Mouse (Mus musculus): ENCODE data around the gene Olfr281. TPM values are rescaled to one million over a fixed set of nuclear protein-coding genes. Genes with fewer than 3 reads are reported as not detected.
A peak's percentile ranks its signal among the peaks of the same experiment; 100 is the strongest.

Gene Olfr281
- total RNA-seq, 2 experiments from 2014 or later = not detected

DNA sequence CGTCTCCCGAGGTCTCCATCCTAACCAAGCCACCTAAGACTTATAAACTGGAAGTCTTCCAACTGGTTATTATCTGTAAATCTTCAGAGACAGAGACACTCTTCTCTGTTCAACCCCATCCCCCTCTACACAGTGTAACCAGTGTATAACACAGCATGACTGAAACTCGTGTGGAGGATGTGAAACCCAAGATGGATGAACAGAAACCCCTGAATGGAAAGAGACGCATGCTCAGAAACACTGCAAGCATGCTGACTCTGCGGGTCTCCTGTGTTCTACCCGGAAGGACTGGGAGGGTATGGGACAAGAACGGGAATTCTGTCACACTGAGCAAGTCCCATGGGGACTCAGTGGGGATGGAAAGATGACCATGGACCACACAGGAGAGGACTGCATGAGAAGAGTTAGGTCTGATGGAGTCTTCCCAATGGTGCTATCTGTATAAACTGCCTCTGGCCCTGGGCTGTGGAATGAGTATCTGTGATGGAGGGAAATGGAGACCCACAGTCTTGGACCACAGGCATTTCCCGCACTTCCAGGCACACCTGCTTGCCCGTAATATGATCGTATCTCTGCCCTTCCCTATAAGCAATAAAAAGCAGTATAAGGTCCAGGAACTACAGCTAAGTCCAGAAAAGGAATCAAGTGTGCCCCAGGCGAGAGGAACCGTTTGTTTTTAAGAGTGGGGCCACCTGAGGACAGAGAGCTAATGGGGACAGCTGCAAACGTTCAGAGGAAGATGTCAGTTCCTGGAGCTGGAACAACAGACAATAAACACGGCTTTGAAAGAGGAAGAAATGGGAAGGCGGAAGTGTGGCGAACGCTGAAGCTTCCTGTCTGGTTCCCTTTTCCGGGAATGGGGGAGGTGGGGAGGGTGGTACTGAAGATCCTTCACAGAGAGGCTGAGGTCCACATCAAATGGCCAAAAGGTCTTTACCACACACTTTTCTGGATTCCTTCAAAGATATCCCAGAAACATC, 31.8 kb downstream of the Olfr281 start:
- no peak for ATAC-seq (replicated peaks; ENCODE audit: low FRiP score, poor library complexity, severe bottlenecking)

DNA sequence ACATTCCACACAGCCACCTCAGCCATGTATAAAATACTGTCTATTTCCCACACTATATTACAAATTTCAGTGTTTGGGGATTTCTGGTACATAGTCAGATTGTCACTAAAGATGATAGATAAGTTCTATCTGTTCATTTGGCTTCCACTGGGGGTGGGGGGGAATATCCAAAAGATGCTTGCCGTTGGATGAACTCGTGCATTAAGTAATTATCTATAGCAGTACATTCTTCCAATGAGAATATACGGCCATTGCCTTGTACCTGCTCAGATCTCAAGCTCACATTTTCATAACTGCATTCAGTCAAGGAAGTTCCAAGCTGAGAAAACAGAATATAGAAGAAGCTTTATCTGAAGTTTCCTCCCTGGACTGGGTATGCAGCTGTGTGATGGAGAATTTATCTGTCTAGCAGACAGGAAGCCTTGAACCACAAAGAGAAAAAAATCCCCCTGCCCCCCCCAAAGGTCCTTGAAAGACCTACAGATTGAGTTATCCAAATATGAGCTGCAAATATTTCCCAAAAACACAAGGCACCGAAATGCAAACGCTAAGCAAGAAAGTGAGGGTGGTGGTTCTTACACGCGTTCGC, 34.1 kb downstream of the Olfr281 start:
- no peak for ATAC-seq (replicated peaks; ENCODE audit: low FRiP score, poor library complexity, severe bottlenecking)

DNA sequence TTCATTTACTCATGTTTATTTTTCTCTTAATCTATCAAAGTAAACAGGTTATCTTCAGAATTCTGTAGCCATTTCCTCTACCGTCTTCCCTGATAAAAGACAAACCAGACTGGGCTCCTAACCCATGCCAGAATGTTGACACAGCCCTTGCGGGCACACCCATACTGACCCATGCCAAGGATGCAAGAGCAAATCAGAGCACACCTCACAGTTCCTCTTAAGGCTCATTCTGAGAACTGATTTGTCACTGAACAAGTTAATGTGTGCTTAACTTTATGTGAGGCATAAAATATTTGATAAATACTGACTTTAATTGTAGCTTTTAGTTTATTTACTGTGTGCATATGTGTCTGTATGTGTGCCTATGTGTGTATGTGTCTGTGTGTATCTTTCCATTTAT, 38.9 kb downstream of the Olfr281 start:
- no peak for ATAC-seq (replicated peaks; ENCODE audit: low FRiP score, poor library complexity, severe bottlenecking)

DNA sequence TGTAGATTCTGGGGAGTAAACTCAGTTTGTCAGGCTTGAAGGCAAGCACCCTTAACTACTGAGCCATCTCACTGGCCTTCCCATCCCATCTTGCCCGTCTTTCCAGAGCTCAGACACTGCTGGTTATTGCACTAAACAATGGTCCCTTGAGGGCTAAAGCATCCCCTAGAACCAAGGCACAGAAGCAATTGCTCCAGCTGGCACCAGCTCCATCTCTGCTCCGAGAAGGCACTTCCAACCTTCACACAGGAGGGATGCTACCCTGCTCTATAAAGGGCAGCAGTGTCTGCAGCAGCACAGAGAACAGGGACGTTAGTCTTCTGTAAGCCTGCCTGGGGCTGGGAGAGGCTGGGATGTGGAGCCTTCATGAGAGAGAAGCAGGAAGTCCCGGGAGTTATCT, 39.7 kb downstream of the Olfr281 start, which contains the start of gene Olfr279:
Olfr279 (plus strand) TSS at position 301 of the 400 bp plus-strand sequence.
- no peak for ATAC-seq (replicated peaks; ENCODE audit: low FRiP score, poor library complexity, severe bottlenecking)

DNA sequence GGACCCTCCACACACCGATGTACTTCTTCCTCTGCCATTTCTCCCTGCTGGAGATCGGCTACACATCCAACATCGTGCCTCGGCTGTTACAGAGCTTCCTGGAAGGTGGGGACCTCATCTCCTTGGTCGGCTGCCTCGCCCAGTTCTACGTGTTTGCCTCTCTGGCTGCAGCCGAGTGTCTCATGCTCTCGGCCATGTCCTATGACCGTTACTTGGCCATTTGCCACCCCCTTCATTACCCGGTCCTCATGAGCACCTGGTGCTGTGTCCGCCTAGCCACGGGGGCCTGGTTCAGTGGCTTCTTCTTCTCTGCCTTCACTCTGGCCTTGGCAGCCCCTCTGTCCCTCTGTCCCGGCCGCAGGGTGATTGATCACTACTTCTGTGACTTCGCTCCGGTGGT, 45.2 kb downstream of the Olfr281 start:
- ATAC-seq (replicated peaks; ENCODE audit: low FRiP score, poor library complexity, severe bottlenecking) = 0 out of 2 replicates have a peak, but pooled peaks have one; percentile 40

DNA sequence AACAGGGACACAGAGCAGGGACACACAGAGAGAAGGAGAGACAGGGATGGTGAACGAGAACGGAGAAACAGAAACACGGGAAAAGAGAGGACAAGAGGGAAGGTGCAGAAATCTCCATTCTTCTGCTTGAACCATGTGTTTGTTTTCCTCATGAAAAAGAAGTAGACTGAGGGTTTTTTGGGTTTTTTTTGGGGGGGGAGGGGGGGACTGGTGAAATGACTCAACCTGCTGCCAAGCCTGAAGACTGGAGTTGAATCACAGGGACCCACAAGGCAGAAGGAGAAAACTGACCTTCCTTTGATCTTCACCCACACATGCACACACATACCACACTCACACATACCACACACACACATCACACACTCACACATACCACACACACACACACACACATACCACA, 50.9 kb downstream of the Olfr281 start:
- no peak for ATAC-seq (replicated peaks; ENCODE audit: low FRiP score, poor library complexity, severe bottlenecking)

DNA sequence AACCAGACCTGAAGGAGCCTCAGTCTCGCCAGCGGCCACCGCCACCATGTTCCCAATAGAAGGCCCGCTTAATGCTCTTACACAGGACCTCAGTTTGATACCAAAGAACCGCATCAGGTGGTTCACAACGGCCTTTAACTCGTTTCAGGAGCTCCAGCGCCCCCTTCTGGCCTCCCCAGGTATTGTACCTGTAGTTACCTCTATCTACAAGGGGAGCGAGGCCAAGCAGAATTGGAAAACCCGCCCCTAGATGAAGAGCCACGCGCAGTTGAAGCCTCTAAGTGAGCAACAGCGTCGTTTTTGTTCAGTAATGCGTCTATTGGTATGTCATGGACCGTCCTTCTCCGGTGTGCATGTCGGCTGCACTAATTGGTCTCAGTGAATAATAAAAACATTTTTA, 52.1 kb downstream of the Olfr281 start:
- ATAC-seq (replicated peaks; ENCODE audit: low FRiP score, poor library complexity, severe bottlenecking) = peak; percentile 58

DNA sequence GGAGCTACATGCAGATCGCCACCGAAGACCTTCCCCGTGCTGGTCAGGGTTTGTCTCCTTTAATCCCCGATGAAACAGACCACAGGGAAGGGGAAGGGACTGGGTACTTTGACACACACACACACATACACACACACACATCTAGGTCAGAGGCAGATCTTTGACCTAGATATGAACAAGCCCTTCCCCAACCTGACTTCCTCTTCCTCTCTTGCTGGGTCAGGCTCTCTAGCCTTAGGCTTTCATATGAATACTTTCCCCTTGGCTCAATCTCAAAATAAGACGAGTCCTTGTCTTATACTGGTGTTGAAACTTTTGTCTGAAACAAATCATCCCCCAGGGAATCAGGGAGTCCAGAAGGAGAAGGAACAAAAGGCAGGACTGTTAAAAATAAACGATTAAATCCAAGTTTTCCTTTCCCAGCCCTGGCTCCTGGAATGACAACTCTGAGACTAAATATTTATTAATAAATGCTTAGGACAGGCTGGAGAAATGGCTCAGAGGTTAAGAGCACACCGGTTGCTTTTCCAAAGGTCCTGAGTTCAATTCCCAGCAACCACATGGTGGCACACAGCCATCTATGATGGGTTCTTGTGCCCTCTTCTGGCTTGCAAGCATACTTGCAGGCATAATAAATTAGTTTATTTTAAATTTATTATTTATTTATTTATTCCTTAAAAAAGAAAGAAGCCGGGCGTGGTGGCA, 54.0 kb downstream of the Olfr281 start:
- ATAC-seq (replicated peaks; ENCODE audit: low FRiP score, poor library complexity, severe bottlenecking) = no peak

DNA sequence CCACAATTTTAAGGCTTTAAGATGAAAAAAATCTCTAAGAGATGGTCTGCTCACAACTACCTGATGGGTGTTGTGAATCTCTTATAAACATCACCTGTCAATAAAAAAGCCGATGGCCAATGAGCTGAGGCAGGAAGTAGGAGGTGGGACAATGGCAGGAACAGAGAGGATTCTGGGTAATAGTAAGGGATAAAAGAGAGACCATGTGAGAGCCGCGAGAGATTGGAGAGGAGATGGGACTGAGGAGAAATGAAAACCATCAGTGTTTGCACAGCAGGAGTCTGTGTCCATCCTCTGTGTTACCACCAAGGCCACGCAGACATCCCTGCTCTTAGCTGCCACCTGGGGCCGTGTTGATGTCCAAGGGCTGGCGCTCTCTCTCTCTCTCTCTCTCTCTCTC, 54.9 kb downstream of the Olfr281 start:
- no peak for ATAC-seq (replicated peaks; ENCODE audit: low FRiP score, poor library complexity, severe bottlenecking)

DNA sequence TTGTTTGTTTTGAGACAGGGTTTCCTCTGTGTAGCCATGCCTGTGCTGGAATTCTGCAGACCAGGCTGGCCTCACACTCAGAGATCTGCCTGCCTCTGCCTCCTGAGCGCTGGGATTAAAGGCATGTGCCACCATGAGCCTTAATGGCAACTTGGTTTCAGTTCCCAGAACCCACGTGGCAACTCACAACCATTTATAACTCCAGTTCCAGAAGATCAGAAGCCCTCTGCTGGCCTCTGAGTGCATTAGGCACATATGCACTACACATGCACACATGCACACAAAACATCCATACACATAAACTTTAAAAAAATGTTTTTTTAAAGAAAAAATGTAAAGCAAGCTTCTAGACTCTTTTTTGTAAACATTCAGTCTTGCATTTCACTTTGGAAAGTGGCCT, 57.0 kb downstream of the Olfr281 start:
- no peak for ATAC-seq (replicated peaks; ENCODE audit: low FRiP score, poor library complexity, severe bottlenecking)

Other genes starting within 250 kb of the Olfr281 start
- not detected in 2 replicates for gene Gm44579, start 231.6 kb upstream of the Olfr281 start, total RNA-seq (2015; ENCODE audit: low replicate concordance)
- not detected in 2 replicates for gene Gm44579, start 231.6 kb upstream of the Olfr281 start, total RNA-seq (2017; ENCODE audit: low replicate concordance)
- gene Olfr287, start 231.5 kb upstream of the Olfr281 start, total RNA-seq (2015; ENCODE audit: low replicate concordance) = not detected in 2 replicates
- not detected in 2 replicates for gene Olfr287, start 231.5 kb upstream of the Olfr281 start, total RNA-seq (2017; ENCODE audit: low replicate concordance)
- not detected in 2 replicates for gene Olfr286, start 218.1 kb upstream of the Olfr281 start, total RNA-seq (2015; ENCODE audit: low replicate concordance)
- not detected in 2 replicates for gene Olfr286, start 218.1 kb upstream of the Olfr281 start, total RNA-seq (2017; ENCODE audit: low replicate concordance)
- gene H1fnt, start 195.3 kb upstream of the Olfr281 start, total RNA-seq (2015; ENCODE audit: low replicate concordance) = not detected in 2 replicates
- not detected in 2 replicates for gene H1fnt, start 195.3 kb upstream of the Olfr281 start, total RNA-seq (2017; ENCODE audit: low replicate concordance)
- not detected in 2 replicates for gene Zfp641, start 156.4 kb upstream of the Olfr281 start, total RNA-seq (2015; ENCODE audit: low replicate concordance)
- 0.17 and 0.56 TPM in 2 replicates for gene Zfp641, start 156.4 kb upstream of the Olfr281 start, total RNA-seq (2017; ENCODE audit: low replicate concordance)
- not detected in 2 replicates for gene Olfr285, start 135.2 kb upstream of the Olfr281 start, total RNA-seq (2015; ENCODE audit: low replicate concordance)
- gene Olfr285, start 135.2 kb upstream of the Olfr281 start, total RNA-seq (2017; ENCODE audit: low replicate concordance) = not detected in 2 replicates
- gene Olfr284, start 111.6 kb upstream of the Olfr281 start, total RNA-seq (2015; ENCODE audit: low replicate concordance) = not detected in 2 replicates
- not detected in 2 replicates for gene Olfr284, start 111.6 kb upstream of the Olfr281 start, total RNA-seq (2017; ENCODE audit: low replicate concordance)
- gene Olfr283, start 71.6 kb upstream of the Olfr281 start, total RNA-seq (2015; ENCODE audit: low replicate concordance) = not detected in 2 replicates
- not detected in 2 replicates for gene Olfr283, start 71.6 kb upstream of the Olfr281 start, total RNA-seq (2017; ENCODE audit: low replicate concordance)
- gene Olfr282, start 21.4 kb upstream of the Olfr281 start, total RNA-seq (2015; ENCODE audit: low replicate concordance) = not detected in 2 replicates
- gene Olfr282, start 21.4 kb upstream of the Olfr281 start, total RNA-seq (2017; ENCODE audit: low replicate concordance) = not detected in 2 replicates
- gene OR5BS1P, start 17.3 kb downstream of the Olfr281 start, total RNA-seq (2015; ENCODE audit: low replicate concordance) = not detected in 2 replicates
- not detected in 2 replicates for gene OR5BS1P, start 17.3 kb downstream of the Olfr281 start, total RNA-seq (2017; ENCODE audit: low replicate concordance)
- not detected in 2 replicates for gene Lalba, start 30.1 kb downstream of the Olfr281 start, total RNA-seq (2015; ENCODE audit: low replicate concordance)
- not detected in 2 replicates for gene Lalba, start 30.1 kb downstream of the Olfr281 start, total RNA-seq (2017; ENCODE audit: low replicate concordance)
- gene Olfr279, start 39.8 kb downstream of the Olfr281 start, total RNA-seq (2015; ENCODE audit: low replicate concordance) = not detected in 2 replicates
- 0.17 TPM in 1 of 2 replicates, not detected in the other for gene Olfr279, start 39.8 kb downstream of the Olfr281 start, total RNA-seq (2017; ENCODE audit: low replicate concordance)
- gene Kansl2, start 81.7 kb downstream of the Olfr281 start, total RNA-seq (2015; ENCODE audit: low replicate concordance) = 15.9 and 17.1 TPM in 2 replicates
- 4.9 and 11.4 TPM in 2 replicates for gene Kansl2, start 81.7 kb downstream of the Olfr281 start, total RNA-seq (2017; ENCODE audit: low replicate concordance)
- gene Ccnt1, start 118.3 kb downstream of the Olfr281 start, total RNA-seq (2015; ENCODE audit: low replicate concordance) = 23.8 and 41.1 TPM in 2 replicates
- 37.2 and 38.3 TPM in 2 replicates for gene Ccnt1, start 118.3 kb downstream of the Olfr281 start, total RNA-seq (2017; ENCODE audit: low replicate concordance)
- gene 4930415O20Rik, start 118.4 kb downstream of the Olfr281 start, total RNA-seq (2015; ENCODE audit: low replicate concordance) = not detected in 2 replicates
- gene 4930415O20Rik, start 118.4 kb downstream of the Olfr281 start, total RNA-seq (2017; ENCODE audit: low replicate concordance) = not detected in 2 replicates
- 4.8 and 26.8 TPM in 2 replicates for gene Adcy6, start 157.5 kb downstream of the Olfr281 start, total RNA-seq (2015; ENCODE audit: low replicate concordance)
- 33.2 and 42.9 TPM in 2 replicates for gene Adcy6, start 157.5 kb downstream of the Olfr281 start, total RNA-seq (2017; ENCODE audit: low replicate concordance)
- not detected in 2 replicates for gene Cacnb3, start 178.3 kb downstream of the Olfr281 start, total RNA-seq (2015; ENCODE audit: low replicate concordance)
- not detected in 2 replicates for gene Cacnb3, start 178.3 kb downstream of the Olfr281 start, total RNA-seq (2017; ENCODE audit: low replicate concordance)
- 9.4 and 10.4 TPM in 2 replicates for gene Ddx23, start 210.3 kb downstream of the Olfr281 start, total RNA-seq (2015; ENCODE audit: low replicate concordance)
- gene Ddx23, start 210.3 kb downstream of the Olfr281 start, total RNA-seq (2017; ENCODE audit: low replicate concordance) = 32.3 and 40.2 TPM in 2 replicates
- gene Rnd1, start 224.9 kb downstream of the Olfr281 start, total RNA-seq (2015; ENCODE audit: low replicate concordance) = 4.4 TPM in 1 of 2 replicates, not detected in the other
- 0.42 and 2.2 TPM in 2 replicates for gene Rnd1, start 224.9 kb downstream of the Olfr281 start, total RNA-seq (2017; ENCODE audit: low replicate concordance)

All from erythroblast, adult 5-6 weeks (primary cell).